Mouse (Mus musculus): Measurements from ENCODE around the gene Acsl4.
A peak's percentile ranks its signal among the peaks of the same experiment; 100 is the strongest.

Acsl4 gene

DNA sequence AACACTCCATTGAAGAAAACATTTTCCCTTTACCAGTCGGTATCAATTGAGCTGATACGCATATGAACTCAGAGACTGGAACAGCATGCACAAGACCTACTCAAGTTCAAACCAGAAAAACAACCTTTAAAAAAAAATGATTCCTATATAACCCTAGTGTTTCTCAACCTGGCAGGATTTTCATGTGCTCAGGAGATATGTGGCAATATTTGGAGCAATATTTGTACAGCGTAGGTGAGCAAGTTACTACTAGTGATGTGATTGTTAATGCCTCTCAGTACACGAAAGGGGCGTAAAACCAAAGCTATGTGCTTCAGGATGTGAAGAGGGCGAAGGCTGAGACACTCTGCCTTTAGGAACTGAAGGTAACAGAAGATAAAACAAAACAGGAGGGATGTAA is 54.1 kb downstream of the Acsl4 start:
- no peak for DNase-seq

DNA sequence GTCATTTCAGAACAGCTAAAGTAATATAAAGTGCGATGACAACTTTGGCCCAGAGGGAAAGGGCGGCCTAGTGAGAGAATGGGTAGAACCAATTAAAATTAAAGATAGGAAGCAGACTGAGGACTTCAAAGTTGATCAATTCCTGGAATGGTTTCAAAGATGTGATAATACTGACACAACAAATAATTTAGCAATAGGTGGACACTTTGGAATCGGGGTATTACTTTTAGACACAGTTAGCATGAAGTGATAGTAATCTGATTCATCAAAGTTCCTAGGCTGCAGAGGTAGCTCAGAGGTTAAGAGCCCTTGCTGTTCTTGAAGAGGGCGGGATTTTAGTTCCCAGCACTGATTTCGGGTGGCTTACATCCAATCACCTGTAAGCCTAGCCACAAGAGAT is 54.8 kb downstream of the Acsl4 start:
- DNase-seq, result no peak

DNA sequence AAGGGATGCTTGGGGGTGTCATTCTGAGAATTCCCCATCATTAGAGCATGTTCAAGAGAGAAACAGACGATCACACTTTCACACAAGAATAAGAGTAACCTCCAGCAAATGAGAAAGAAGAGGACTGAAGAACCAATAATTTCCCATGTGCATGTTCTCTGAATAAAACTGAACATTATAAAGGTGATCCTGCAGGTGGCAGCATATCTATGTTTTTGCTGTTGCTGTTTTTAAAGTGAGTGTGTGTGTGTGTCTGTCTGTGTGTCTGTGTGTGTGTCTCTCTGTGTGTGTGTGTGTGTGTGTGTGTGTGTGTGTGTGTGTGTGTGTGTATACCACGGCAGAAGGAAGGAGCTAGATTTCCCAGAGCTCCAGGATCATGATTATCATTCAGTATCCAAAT is 64.6 kb downstream of the Acsl4 start:
- DNase-seq, result no peak

DNA sequence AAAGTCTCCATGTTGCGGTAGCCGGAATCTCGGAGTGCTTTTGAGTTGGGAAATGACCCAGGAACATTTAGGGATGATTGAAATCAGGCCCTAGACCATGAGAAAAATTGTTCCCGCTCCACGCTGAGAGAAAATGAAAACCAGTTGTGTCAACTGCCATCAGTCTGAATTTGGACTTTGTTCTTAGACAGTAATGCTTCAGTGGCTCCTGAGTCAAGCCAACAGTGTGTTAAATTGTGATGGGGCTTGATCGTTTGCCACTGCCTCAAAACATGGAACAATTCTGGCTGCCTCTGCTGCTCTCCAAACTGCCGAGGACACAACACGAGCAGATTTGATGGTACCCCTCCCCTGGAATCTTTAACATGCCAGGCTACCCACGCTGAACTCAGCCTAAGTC is 74.2 kb downstream of the Acsl4 start:
- no peak for DNase-seq

DNA sequence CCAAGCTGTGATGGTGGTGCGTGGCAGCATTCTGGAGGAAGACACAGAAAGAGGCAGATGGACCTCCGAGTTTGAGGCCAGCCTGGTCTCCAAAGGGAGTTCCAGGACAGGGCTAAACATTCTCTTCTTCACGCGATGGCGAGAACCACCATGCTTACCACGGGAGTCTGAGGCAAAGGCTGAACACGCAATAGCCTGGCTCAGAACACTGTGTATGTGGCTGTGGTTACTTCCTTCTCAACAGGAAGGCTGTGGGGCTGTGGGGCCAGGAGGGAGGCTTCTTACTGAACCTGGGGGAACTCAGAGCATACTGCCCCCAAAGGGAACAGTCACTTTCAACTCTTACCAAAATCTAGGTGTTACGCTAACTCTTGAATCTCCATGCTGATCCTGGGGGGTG is 75.1 kb downstream of the Acsl4 start:
- DNase-seq, result no peak

GRCm38 (mm10) chrX:142314307-142315024 is 75.9 kb downstream of the Acsl4 start:
- peak; percentile 79 for DNase-seq

DNA sequence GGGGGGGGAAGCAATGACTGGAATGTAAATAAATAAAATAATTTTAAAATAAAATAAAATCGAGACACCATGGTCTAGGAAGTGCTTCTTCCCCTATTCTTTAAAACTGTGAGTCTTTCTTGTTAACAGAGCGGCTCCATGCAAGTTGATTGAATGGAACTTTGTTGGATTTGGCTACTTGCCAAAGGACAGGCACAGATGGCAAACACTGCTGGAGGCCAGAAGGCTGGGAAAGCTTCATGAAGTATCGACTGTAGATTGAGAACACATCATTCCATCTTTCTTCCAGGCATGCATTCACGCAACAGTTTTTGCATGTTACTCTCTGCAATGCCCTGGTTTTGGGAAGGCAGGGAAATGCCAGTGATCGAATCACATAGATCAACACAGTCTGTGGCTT is 79.9 kb downstream of the Acsl4 start:
- no peak for DNase-seq

GRCm38 (mm10) chrX:142305869-142306581 is 84.3 kb downstream of the Acsl4 start, which contains the start of gene Kcne1l:
TSS of gene Kcne1l (minus strand) at chrX:142306294.
- DNase-seq, result peak; percentile 18

- no peak for DNase-seq
These were observed 85.1 kb downstream of the Acsl4 start for GRCm38 (mm10) chrX:142305010-142305868.

- DNase-seq, result no peak
These were observed 85.7 kb downstream of the Acsl4 start for GRCm38 (mm10) chrX:142304592-142304991.

DNA sequence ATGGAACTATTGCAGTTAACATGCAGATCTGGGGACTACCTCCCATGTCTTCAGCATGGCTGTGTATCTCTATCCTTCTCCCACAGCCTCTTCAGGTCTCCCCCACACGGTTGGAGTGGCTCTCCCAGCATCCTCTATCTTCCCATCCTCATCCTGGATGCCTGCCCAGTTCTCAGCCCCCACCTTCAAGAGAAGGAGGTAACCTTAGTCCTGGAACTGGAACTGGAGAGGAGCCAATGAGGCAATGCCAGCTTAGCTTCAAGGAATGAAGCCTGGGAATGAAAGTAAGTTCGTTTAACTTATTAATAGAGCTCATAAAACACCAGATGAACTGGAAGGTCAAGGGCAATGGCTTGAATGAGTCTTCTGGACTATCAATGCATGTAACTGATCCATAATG is 86.9 kb downstream of the Acsl4 start:
- no peak for DNase-seq

GRCm38 (mm10) chrX:142285905-142286304 is 104.4 kb downstream of the Acsl4 start:
- DNase-seq, result no peak

DNA sequence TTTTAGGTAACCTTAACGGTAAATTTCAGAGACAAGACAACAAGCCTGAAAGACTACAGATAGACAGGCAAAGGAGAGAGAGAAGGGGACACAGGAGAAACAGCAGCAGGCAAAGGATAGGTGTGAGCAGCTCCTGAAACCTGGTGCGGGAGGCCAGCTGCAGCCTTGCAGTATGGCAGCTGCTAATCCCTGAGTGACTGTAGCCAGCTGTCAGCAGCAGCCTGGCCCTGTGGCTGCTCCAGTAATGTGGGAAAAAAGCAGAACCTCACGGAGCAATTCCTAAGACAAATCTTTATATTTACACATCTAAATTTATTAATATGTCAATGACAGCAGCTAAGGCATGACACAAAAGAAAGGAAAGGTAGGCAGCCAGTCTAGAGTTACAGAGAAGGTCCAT is 113.8 kb downstream of the Acsl4 start:
- DNase-seq, result no peak

DNA sequence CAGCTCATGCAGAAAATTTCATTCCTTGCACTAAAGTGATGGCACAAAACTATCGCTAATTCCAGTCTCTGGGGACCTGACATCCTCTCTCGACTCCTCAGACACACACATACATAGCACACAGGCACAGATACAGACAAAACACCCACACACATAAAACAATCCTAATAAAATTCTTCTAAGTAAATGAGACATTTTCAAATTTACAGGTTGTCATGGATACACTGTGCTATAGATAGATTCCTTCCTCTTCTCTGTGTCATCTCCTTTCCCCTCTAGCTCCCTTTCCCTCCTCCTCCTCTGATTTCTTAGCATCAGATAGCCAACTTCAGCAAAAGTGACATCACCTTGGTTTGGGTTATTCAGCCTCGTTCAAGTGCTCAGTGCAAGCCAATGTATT is 114.3 kb downstream of the Acsl4 start:
- no peak for DNase-seq
